Mouse (Mus musculus): ENCODE measurements around the gene Tmeff1. TPM values are rescaled to one million over a fixed set of nuclear protein-coding genes. Genes with fewer than 3 reads are reported as not detected.
A peak's percentile ranks its signal among the peaks of the same experiment; 100 is the strongest.

Tmeff1 gene
- polyA plus RNA-seq, 1 experiment from 2014 or later = 228 TPM

- 58% methylated on average over 6 of the region's 6 CpGs for WGBS
- no peaks in the 10 kb centered on the region for H3K27me3 ChIP-seq (ENCODE audit: control insufficient read depth, insufficient read depth, low read depth, low read length)
- no peak overlapping the region for H3K4me3 ChIP-seq (ENCODE audit: low read depth, low read length)
- no peaks in the 10 kb centered on the region for H3K36me3 ChIP-seq (ENCODE audit: control insufficient read depth, insufficient read depth, low read length)
- no peak overlapping the region for H3K4me2 ChIP-seq (ENCODE audit: low read length)
- peaks cover 54% of the 10 kb centered on the region for H3K4me1 ChIP-seq (ENCODE audit: control insufficient read depth, insufficient read depth, low read length)
- H3K9me3 ChIP-seq (replicated peaks; ENCODE audit: control insufficient read depth, low read length, poor library complexity, severe bottlenecking) = no peaks in the 10 kb centered on the region
- no peak overlapping the region for H3K9ac ChIP-seq (ENCODE audit: low read depth, low read length)
- no peak for ATAC-seq
- H3K27ac ChIP-seq (ENCODE audit: low read length) = no peak overlapping the region
Observed at GRCm38 (mm10) chr4:48543071-48543865, 41.7 kb upstream of the Tmeff1 start.

GRCm38 (mm10) chr4:48544141-48544540 is 40.8 kb upstream of the Tmeff1 start:
- no peak overlapping the region for H3K9ac ChIP-seq (ENCODE audit: low read depth, low read length)
- H3K4me3 ChIP-seq (ENCODE audit: low read depth, low read length) = no peak overlapping the region
- no peak overlapping the region for H3K27ac ChIP-seq (ENCODE audit: low read length)
- no peaks in the 10 kb centered on the region for H3K9me3 ChIP-seq (replicated peaks; ENCODE audit: control insufficient read depth, low read length, poor library complexity, severe bottlenecking)
- H3K36me3 ChIP-seq (ENCODE audit: control insufficient read depth, insufficient read depth, low read length) = no peaks in the 10 kb centered on the region
- 59% methylated on average over 8 of the region's 8 CpGs for WGBS
- no peaks in the 10 kb centered on the region for H3K27me3 ChIP-seq (ENCODE audit: control insufficient read depth, insufficient read depth, low read depth, low read length)
- peaks cover 59% of the 10 kb centered on the region for H3K4me1 ChIP-seq (ENCODE audit: control insufficient read depth, insufficient read depth, low read length)
- no peak overlapping the region for H3K4me2 ChIP-seq (ENCODE audit: low read length)
- no peak for ATAC-seq

- no peaks in the 10 kb centered on the region for H3K9me3 ChIP-seq (replicated peaks; ENCODE audit: control insufficient read depth, low read length, poor library complexity, severe bottlenecking)
- H3K36me3 ChIP-seq (ENCODE audit: control insufficient read depth, insufficient read depth, low read length) = no peaks in the 10 kb centered on the region
- H3K4me2 ChIP-seq (ENCODE audit: low read length) = no peak overlapping the region
- H3K9ac ChIP-seq (ENCODE audit: low read depth, low read length) = no peak overlapping the region
- H3K27ac ChIP-seq (ENCODE audit: low read length) = no peak overlapping the region
- H3K4me3 ChIP-seq (ENCODE audit: low read depth, low read length) = no peak overlapping the region
- H3K4me1 ChIP-seq (ENCODE audit: control insufficient read depth, insufficient read depth, low read length) = peaks cover 61% of the 10 kb centered on the region
- WGBS = 36% methylated on average over 12 of the region's 12 CpGs
- no peaks in the 10 kb centered on the region for H3K27me3 ChIP-seq (ENCODE audit: control insufficient read depth, insufficient read depth, low read depth, low read length)
- ATAC-seq = no peak
Observed at GRCm38 (mm10) chr4:48545966-48546365, 39.0 kb upstream of the Tmeff1 start.

- 0 out of 2 replicates have a peak overlapping the region, but pooled peaks have one; percentile 30 for H3K27ac ChIP-seq (ENCODE audit: low read length)
- peak; percentile 43 for ATAC-seq
- no peak overlapping the region for H3K4me3 ChIP-seq (ENCODE audit: low read depth, low read length)
- no peak overlapping the region for H3K4me2 ChIP-seq (ENCODE audit: low read length)
- peaks cover 55% of the 10 kb centered on the region for H3K4me1 ChIP-seq (ENCODE audit: control insufficient read depth, insufficient read depth, low read length)
- WGBS = 16% methylated on average over 9 of the region's 9 CpGs
- no peaks in the 10 kb centered on the region for H3K27me3 ChIP-seq (ENCODE audit: control insufficient read depth, insufficient read depth, low read depth, low read length)
- no peaks in the 10 kb centered on the region for H3K36me3 ChIP-seq (ENCODE audit: control insufficient read depth, insufficient read depth, low read length)
- no peaks in the 10 kb centered on the region for H3K9me3 ChIP-seq (replicated peaks; ENCODE audit: control insufficient read depth, low read length, poor library complexity, severe bottlenecking)
- H3K9ac ChIP-seq (ENCODE audit: low read depth, low read length) = no peak overlapping the region
Observed at GRCm38 (mm10) chr4:48546568-48547496, 38.1 kb upstream of the Tmeff1 start.

- Histone ChIP-seq H3K27ac (ENCODE audit: low read length) (no peak overlapping the region), H3K4me2 (ENCODE audit: low read length) (no peak overlapping the region), H3K4me1 (ENCODE audit: control insufficient read depth, insufficient read depth, low read length) (peaks cover 45% of the 10 kb centered on the region), H3K27me3 (ENCODE audit: control insufficient read depth, insufficient read depth, low read depth, low read length) (no peaks in the 10 kb centered on the region), H3K9ac (ENCODE audit: low read depth, low read length) (no peak overlapping the region), H3K36me3 (ENCODE audit: control insufficient read depth, insufficient read depth, low read length) (peaks cover 10% of the 10 kb centered on the region), H3K9me3 (replicated peaks; ENCODE audit: control insufficient read depth, low read length, poor library complexity, severe bottlenecking) (no peaks in the 10 kb centered on the region), H3K4me3 (ENCODE audit: low read depth, low read length) (no peak overlapping the region)
- ATAC-seq = no peak
- 34% methylated on average over 5 of the region's 6 CpGs for WGBS
Observed at GRCm38 (mm10) chr4:48548393-48549045, 36.5 kb upstream of the Tmeff1 start.

GRCm38 (mm10) chr4:48549661-48550060 is 35.3 kb upstream of the Tmeff1 start:
- H3K27me3 ChIP-seq (ENCODE audit: control insufficient read depth, insufficient read depth, low read depth, low read length) = no peaks in the 10 kb centered on the region
- ATAC-seq = no peak
- 72% methylated on average over 5 of the region's 5 CpGs for WGBS
- no peaks in the 10 kb centered on the region for H3K9me3 ChIP-seq (replicated peaks; ENCODE audit: control insufficient read depth, low read length, poor library complexity, severe bottlenecking)
- H3K27ac ChIP-seq (ENCODE audit: low read length) = no peak overlapping the region
- H3K9ac ChIP-seq (ENCODE audit: low read depth, low read length) = no peak overlapping the region
- H3K4me1 ChIP-seq (ENCODE audit: control insufficient read depth, insufficient read depth, low read length) = peaks cover 37% of the 10 kb centered on the region
- H3K36me3 ChIP-seq (ENCODE audit: control insufficient read depth, insufficient read depth, low read length) = peaks cover 10% of the 10 kb centered on the region
- no peak overlapping the region for H3K4me2 ChIP-seq (ENCODE audit: low read length)
- H3K4me3 ChIP-seq (ENCODE audit: low read depth, low read length) = no peak overlapping the region

- no peak overlapping the region for H3K27ac ChIP-seq (ENCODE audit: low read length)
- 96% methylated on average over 27 of the region's 27 CpGs for WGBS
- H3K9me3 ChIP-seq (replicated peaks; ENCODE audit: control insufficient read depth, low read length, poor library complexity, severe bottlenecking) = no peaks in the 10 kb centered on the region
- H3K27me3 ChIP-seq (ENCODE audit: control insufficient read depth, insufficient read depth, low read depth, low read length) = no peaks in the 10 kb centered on the region
- H3K4me1 ChIP-seq (ENCODE audit: control insufficient read depth, insufficient read depth, low read length) = peaks cover 15% of the 10 kb centered on the region
- H3K9ac ChIP-seq (ENCODE audit: low read depth, low read length) = no peak overlapping the region
- H3K4me2 ChIP-seq (ENCODE audit: low read length) = no peak overlapping the region
- peaks cover 10% of the 10 kb centered on the region for H3K36me3 ChIP-seq (ENCODE audit: control insufficient read depth, insufficient read depth, low read length)
- no peak for ATAC-seq
- H3K4me3 ChIP-seq (ENCODE audit: low read depth, low read length) = no peak overlapping the region
Observed at GRCm38 (mm10) chr4:48552486-48553064, 32.4 kb upstream of the Tmeff1 start.

- H3K9me3 ChIP-seq (replicated peaks; ENCODE audit: control insufficient read depth, low read length, poor library complexity, severe bottlenecking) = no peaks in the 10 kb centered on the region
- H3K27ac ChIP-seq (ENCODE audit: low read length) = no peak overlapping the region
- no peak overlapping the region for H3K4me3 ChIP-seq (ENCODE audit: low read depth, low read length)
- H3K4me2 ChIP-seq (ENCODE audit: low read length) = no peak overlapping the region
- H3K36me3 ChIP-seq (ENCODE audit: control insufficient read depth, insufficient read depth, low read length) = peaks cover 10% of the 10 kb centered on the region
- peaks cover 3% of the 10 kb centered on the region; the same call in 1 of the 2 replicates for H3K4me1 ChIP-seq (ENCODE audit: control insufficient read depth, insufficient read depth, low read length)
- no peak for ATAC-seq
- no peaks in the 10 kb centered on the region for H3K27me3 ChIP-seq (ENCODE audit: control insufficient read depth, insufficient read depth, low read depth, low read length)
- 90% methylated on average over 7 of the region's 7 CpGs for WGBS
- no peak overlapping the region for H3K9ac ChIP-seq (ENCODE audit: low read depth, low read length)
Observed at GRCm38 (mm10) chr4:48554132-48554531, 30.8 kb upstream of the Tmeff1 start.
